In the genomic region with DNA sequence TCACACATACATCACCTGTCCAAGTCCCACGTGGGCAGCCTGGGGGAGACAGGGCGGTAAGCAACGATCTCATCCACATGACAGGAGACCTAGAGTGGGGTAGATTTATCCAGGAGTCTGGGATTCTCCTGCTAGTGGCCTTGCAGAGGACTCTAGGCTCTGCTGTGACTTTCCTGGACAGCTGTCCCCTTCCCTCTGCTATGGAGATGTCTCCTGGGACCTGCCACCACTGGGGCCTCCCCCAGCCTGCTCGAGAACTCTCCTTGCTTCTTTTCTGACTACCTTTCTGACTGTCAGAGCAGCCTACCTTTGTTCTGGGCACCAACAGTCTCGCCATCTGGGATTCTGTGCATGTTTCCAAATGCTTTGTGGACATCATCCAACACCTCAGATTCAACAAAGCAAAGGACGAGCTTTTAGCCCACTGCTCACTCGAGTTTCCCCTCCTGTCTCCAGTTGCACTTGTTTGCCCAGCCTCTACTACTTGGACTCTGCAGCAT, we compare ENCODE assay signal across 15 mouse cellular contexts.
A peak's percentile ranks its signal among the peaks of the same experiment; 100 is the strongest.
DNase-seq lines count a peak whose midpoint lies in the region; ATAC-seq and TF ChIP-seq lines count a peak whose summit lies in the region.
"Had no signal": no experiment of that assay in that cellular context is flagged by ENCODE, and none has a peak within 500 bp of the region (broad histone marks: within the 10 kb centered on the region; RNA-seq: fewer than 3 reads in every experiment).

No protein-coding gene starts in this region.

- DNase-seq in layer of hippocampus, adult 18-20 months (ENCODE audit: low spot score in 2 of 2), result peak; percentile 51 to 63
- DNase-seq in layer of hippocampus, postnatal 36 days, result no peak
- peak; percentile 53 for DNase-seq in brain, embryonic 14.5 days (ENCODE audit: low read depth)
- DNase-seq in cerebellum, adult 18-20 months, result peak; percentile 84 to 87
- no peak for DNase-seq in forebrain, postnatal 0 days
- DNase-seq in liver, result no peak
- no peak for DNase-seq in urinary bladder, postnatal 14 days (ENCODE audit: low spot score)
- DNase-seq in testis, postnatal 10 days (ENCODE audit: low spot score), result no peak
- DNase-seq: adrenal gland, postnatal 10 days; gastrocnemius, postnatal 25 days; kidney, postnatal 14 days; spleen, adult 18-20 months had no signal

- H3K9me3 ChIP-seq in forebrain, postnatal 0 days (ENCODE audit: low read length), result no peaks in the 10 kb centered on the region

- H3K27me3 ChIP-seq in forebrain, postnatal 0 days (ENCODE audit: insufficient read depth, low read length), result no peaks in the 10 kb centered on the region
- H3K27me3 ChIP-seq: heart, embryonic 13.5 days; liver, embryonic 12.5 days had no signal

- H3K36me3 ChIP-seq in forebrain, postnatal 0 days (ENCODE audit: insufficient read depth), result no peaks in the 10 kb centered on the region
- H3K36me3 ChIP-seq: liver, embryonic 12.5 days had no signal

- WGBS in forebrain, postnatal 0 days, result 50% methylated on average over 7 of the region's 7 CpGs

- H3K9ac ChIP-seq in forebrain, postnatal 0 days, result no peak overlapping the region
- H3K9ac ChIP-seq: heart, embryonic 13.5 days; liver, embryonic 12.5 days had no signal

- no peak for TF ChIP-seq CTCF in brain, embryonic 14.5 days (IDR thresholded peaks at IDR 0.05; ENCODE audit: borderline replicate concordance, extremely low read depth, insufficient read depth, insufficient read length)
- no peak for TF ChIP-seq CTCF in forebrain, postnatal 0 days (IDR thresholded peaks at IDR 0.05; ENCODE audit: low read depth)

- peaks cover 12% of the 10 kb centered on the region for H3K4me1 ChIP-seq in forebrain, postnatal 0 days (ENCODE audit: insufficient read depth)
- H3K4me1 ChIP-seq: liver, embryonic 12.5 days had no signal

- peak overlapping the region; percentile 68 for H3K27ac ChIP-seq in forebrain, postnatal 0 days (ENCODE audit: low read depth, low read length)
- H3K27ac ChIP-seq: heart, embryonic 13.5 days; liver, embryonic 12.5 days had no signal

- TF ChIP-seq POLR2A in brain, embryonic 14.5 days (IDR thresholded peaks at IDR 0.05; ENCODE audit: borderline replicate concordance, extremely low read depth, insufficient read depth, insufficient read length, poor library complexity, severe bottlenecking), result no peak

- no peak for ATAC-seq in forebrain, postnatal 0 days
- ATAC-seq: liver, embryonic 12.5 days had no signal

- H3K4me3 ChIP-seq in forebrain, postnatal 0 days (ENCODE audit: low read depth, low read length), result no peak overlapping the region
- H3K4me3 ChIP-seq: erythroblast, embryonic 14.5 days; heart, embryonic 13.5 days; liver, embryonic 12.5 days had no signal

- no peak overlapping the region for H3K4me2 ChIP-seq in forebrain, postnatal 0 days (ENCODE audit: low read depth)
- H3K4me2 ChIP-seq: heart, embryonic 13.5 days; liver, embryonic 12.5 days had no signal

Comparison
In these comparisons a context has a peak if more than half of its experiments do, and no peak if none do; other contexts are left out.
1. DNase-seq: peak in layer of hippocampus, adult 18-20 months (2 of 2), brain, embryonic 14.5 days (single experiment) and cerebellum, adult 18-20 months (2 of 2); none in layer of hippocampus, postnatal 36 days (0 of 2), forebrain, postnatal 0 days (single experiment), liver (single experiment), urinary bladder, postnatal 14 days (single experiment) and testis, postnatal 10 days (single experiment).